1 mouse cellular context compared by ENCODE assay signal in genomic region chr7:111800120-111800519, GRCm38 (mm10).
TF ChIP-seq lines count a peak whose summit lies in the region.

No protein-coding gene starts in this region.

TF ChIP-seq in CH12.LX, 34 proteins besides CTCF, POLR2A, EP300 and RAD21 (continued from another document):
- no peak for TF ChIP-seq NELFE (IDR thresholded peaks at IDR 0.05; ENCODE audit: low read depth, low read length)
- no peak for TF ChIP-seq MYC (IDR thresholded peaks at IDR 0.05; ENCODE audit: low read depth, low read length)
- TF ChIP-seq ZKSCAN1 (IDR thresholded peaks at IDR 0.05; ENCODE audit: borderline replicate concordance, low read depth, low read length), result no peak
- TF ChIP-seq CHD1 (IDR thresholded peaks at IDR 0.05; ENCODE audit: low read depth, low read length), result no peak
- no peak for TF ChIP-seq MXI1 (IDR thresholded peaks at IDR 0.05; ENCODE audit: low read depth, low read length)
- TF ChIP-seq BHLHE40 (IDR thresholded peaks at IDR 0.05; ENCODE audit: low read depth, low read length), result no peak
- no peak for TF ChIP-seq MEF2A (IDR thresholded peaks at IDR 0.05; ENCODE audit: borderline replicate concordance, low read depth, low read length)
TF ChIP-seq in CH12.LX: peak in this region for 0.
